Mouse (Mus musculus): ENCODE measurements around the gene Apol6.

GRCm38 (mm10) chr15:77034526-77034925 is 10.0 kb upstream of the Apol6 start:
- no peak for TF ChIP-seq CTCF (IDR thresholded peaks at IDR 0.05)
- no peak for TF ChIP-seq EP300 (IDR thresholded peaks at IDR 0.05)
